Mouse (Mus musculus): Measurements from ENCODE around the gene Bicc1. TPM values are rescaled to one million over a fixed set of nuclear protein-coding genes. Genes with fewer than 3 reads are reported as not detected.

Bicc1 gene
- total RNA-seq, 2 experiments from 2014 or later: not detected

- ATAC-seq (replicated peaks; ENCODE audit: low FRiP score, poor library complexity, severe bottlenecking): no peak
Measured at GRCm38 (mm10) chr10:70915096-70915495, 244.4 kb downstream of the Bicc1 start.

- ATAC-seq (replicated peaks; ENCODE audit: low FRiP score, poor library complexity, severe bottlenecking): no peak
Measured at GRCm38 (mm10) chr10:70903936-70904335, 255.6 kb downstream of the Bicc1 start.

- no peak for ATAC-seq (replicated peaks; ENCODE audit: low FRiP score, poor library complexity, severe bottlenecking)
Measured at GRCm38 (mm10) chr10:70902751-70903485, 256.6 kb downstream of the Bicc1 start.

GRCm38 (mm10) chr10:70901193-70901875 is 258.2 kb downstream of the Bicc1 start:
- ATAC-seq (replicated peaks; ENCODE audit: low FRiP score, poor library complexity, severe bottlenecking): no peak

GRCm38 (mm10) chr10:70895891-70896290 is 263.6 kb downstream of the Bicc1 start:
- ATAC-seq (replicated peaks; ENCODE audit: low FRiP score, poor library complexity, severe bottlenecking): no peak

GRCm38 (mm10) chr10:70878046-70878445 is 281.5 kb downstream of the Bicc1 start:
- ATAC-seq (replicated peaks; ENCODE audit: low FRiP score, poor library complexity, severe bottlenecking): no peak

- no peak for ATAC-seq (replicated peaks; ENCODE audit: low FRiP score, poor library complexity, severe bottlenecking)
Measured at GRCm38 (mm10) chr10:70877631-70878030, 281.9 kb downstream of the Bicc1 start.

- no peak for ATAC-seq (replicated peaks; ENCODE audit: low FRiP score, poor library complexity, severe bottlenecking)
Measured at GRCm38 (mm10) chr10:70876522-70876921, 283.0 kb downstream of the Bicc1 start.

GRCm38 (mm10) chr10:70876119-70876518 is 283.4 kb downstream of the Bicc1 start:
- ATAC-seq (replicated peaks; ENCODE audit: low FRiP score, poor library complexity, severe bottlenecking): no peak

GRCm38 (mm10) chr10:70874994-70875538 is 284.4 kb downstream of the Bicc1 start:
- no peak for ATAC-seq (replicated peaks; ENCODE audit: low FRiP score, poor library complexity, severe bottlenecking)

Other genes with a start within 250 kb of the Bicc1 start
- 4.0 and 8.4 TPM in 2 replicates for gene Tfam, start 78.6 kb upstream of the Bicc1 start, total RNA-seq (2015; ENCODE audit: low replicate concordance)
- gene Tfam, start 78.6 kb upstream of the Bicc1 start, total RNA-seq (2017; ENCODE audit: low replicate concordance): 17.6 and 46.9 TPM in 2 replicates
- gene Ube2d1, start 125.6 kb upstream of the Bicc1 start, total RNA-seq (2015; ENCODE audit: low replicate concordance): 9.0 and 21.1 TPM in 2 replicates
- 2.6 and 6.4 TPM in 2 replicates for gene Ube2d1, start 125.6 kb upstream of the Bicc1 start, total RNA-seq (2017; ENCODE audit: low replicate concordance)
- gene Cisd1, start 185.3 kb upstream of the Bicc1 start, total RNA-seq (2015; ENCODE audit: low replicate concordance): 10.0 and 15.7 TPM in 2 replicates
- gene Cisd1, start 185.3 kb upstream of the Bicc1 start, total RNA-seq (2017; ENCODE audit: low replicate concordance): 3.9 and 4.1 TPM in 2 replicates
- gene Ipmk, start 188.1 kb upstream of the Bicc1 start, total RNA-seq (2015; ENCODE audit: low replicate concordance): 14.0 and 23.2 TPM in 2 replicates
- 10.5 and 12.4 TPM in 2 replicates for gene Ipmk, start 188.1 kb upstream of the Bicc1 start, total RNA-seq (2017; ENCODE audit: low replicate concordance)

Data from erythroblast, adult 5-6 weeks (primary cell).